Mouse (Mus musculus) hematopoietic stem cell, adult 5-6 weeks (primary cell): Measurements from ENCODE around the gene Cbfa2t3. TPM values are rescaled to one million over a fixed set of nuclear protein-coding genes. Genes with fewer than 3 reads are reported as not detected.

Experiments
- ATAC-seq, 2 experiments: fragments of 125-278 bp in 1 of 2; replicated peaks in 1 of 2; 2 replicates each; pipeline ENCODE4 v1.8.0; 2016 to 2017; ENCODE audit warnings: inconsistent platforms in 2 of 2, mild to moderate bottlenecking in 2 of 2, moderate number of reproducible peaks in 2 of 2, low read depth in 1 of 2, moderate TSS enrichment in 1 of 2; ENCODE audit not compliant: low FRiP score in 2 of 2, poor library complexity in 2 of 2, severe bottlenecking in 2 of 2, insufficient read depth in 1 of 2, low TSS enrichment in 1 of 2
- total RNA-seq: library from RNA; stranded (forward); fragments of 172-1452, 232-1000 nt; gene quantifications from 2 replicates; pipeline ENCODE4 v1.2.3, GENCODE M21; 2017

The Cbfa2t3 gene
- total RNA-seq, 1 experiment from 2014 or later = 20.5 TPM

DNA sequence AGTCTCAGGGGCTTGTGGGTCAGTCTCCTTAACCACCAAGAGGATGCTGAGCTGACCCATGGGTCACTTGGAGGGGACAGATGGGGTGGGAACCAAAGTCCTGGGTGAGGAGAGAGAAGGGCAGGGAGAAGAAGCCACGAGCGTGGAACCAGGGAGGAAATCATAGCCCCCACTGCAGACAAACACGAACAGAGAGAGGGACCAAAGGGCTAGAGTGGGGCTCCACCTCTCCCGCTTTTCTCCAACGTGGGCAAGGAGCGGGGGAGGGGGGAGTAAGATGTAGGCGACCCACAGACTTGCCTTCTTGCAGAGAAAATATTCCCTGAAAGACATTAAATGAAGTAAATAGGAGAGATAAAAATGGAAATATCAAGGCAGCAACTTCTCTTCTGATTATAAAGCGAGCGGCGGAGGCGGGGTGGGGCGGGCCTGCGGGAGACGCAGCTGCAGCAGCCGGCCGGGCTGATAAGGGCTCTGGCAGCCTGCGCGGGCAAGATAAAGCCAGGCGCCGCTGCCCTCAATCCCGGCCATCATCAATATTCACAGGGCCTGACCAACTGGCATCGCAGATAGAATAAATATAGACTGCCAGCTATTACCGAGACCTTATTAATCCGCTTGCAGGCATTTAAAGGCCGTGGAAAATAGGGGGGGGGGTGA is 21.3 kb upstream of the Cbfa2t3 start:
- peak; percentile 33 to 50; a peak in 3 of 4 replicates for ATAC-seq

DNA sequence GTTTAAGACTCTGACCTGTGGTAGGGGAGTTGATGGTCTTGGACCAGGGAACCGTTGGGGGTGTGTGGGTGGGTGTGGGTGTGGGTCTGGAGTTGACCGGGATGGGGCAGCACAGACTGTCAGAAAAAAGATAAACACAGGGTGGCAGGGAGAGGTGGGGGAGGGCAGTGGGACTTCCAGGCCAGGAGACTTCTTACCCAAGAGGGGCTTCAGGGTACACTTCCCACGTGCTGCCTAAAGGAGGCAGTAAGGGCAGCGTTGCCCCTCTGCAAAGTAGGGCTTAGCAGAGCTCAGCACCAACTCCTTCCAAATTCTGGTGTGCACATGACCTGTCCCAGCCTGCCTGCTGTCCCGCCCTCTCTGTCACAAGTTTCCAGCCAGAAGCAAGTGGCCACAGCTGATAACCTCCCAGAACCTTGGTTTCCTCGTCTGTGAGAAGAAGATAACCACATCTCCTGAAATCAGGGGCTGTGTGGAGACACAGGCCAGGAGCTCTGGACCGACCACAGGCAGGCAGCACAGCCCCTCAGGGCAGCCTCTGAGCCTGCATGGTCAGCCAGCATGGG is 20.7 kb upstream of the Cbfa2t3 start:
- peak; percentile 79 to 80 for ATAC-seq

DNA sequence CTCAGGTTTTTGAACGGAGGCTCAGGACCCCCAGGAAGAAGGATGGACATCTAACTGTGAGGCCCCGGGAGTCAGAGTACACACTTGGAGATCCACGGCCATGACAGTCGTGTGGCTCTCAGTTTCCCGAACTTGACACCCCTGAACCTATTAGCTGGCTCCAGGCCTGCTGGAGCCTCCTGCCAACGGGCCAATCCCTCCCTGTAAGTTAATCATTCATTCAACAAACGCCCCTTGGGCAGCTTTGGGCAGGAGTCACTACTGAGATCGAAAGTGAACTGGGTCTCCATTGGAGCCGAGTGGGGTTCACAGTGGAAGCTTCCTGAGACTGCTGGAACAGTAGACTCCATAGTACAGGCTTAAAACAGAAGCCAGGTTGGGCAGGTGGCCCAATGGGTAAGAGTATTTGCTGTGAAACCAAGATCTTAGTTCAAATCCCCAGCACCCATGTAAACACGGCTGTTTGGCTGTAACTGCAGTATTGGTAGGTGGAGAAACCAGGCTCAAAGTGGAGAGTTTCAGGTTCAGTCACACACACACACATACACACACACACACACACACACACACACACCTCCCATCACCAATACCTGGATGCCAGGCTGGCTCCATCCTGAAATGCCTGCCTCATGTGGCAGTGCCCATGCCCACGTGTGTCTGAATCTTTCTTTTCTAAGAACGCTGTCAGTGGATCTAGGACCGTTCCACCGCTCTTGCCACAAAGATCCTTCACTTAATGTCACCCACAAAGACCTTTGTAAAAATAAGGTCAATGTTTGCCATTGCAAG is 20.0 kb upstream of the Cbfa2t3 start:
- no peak for ATAC-seq

DNA sequence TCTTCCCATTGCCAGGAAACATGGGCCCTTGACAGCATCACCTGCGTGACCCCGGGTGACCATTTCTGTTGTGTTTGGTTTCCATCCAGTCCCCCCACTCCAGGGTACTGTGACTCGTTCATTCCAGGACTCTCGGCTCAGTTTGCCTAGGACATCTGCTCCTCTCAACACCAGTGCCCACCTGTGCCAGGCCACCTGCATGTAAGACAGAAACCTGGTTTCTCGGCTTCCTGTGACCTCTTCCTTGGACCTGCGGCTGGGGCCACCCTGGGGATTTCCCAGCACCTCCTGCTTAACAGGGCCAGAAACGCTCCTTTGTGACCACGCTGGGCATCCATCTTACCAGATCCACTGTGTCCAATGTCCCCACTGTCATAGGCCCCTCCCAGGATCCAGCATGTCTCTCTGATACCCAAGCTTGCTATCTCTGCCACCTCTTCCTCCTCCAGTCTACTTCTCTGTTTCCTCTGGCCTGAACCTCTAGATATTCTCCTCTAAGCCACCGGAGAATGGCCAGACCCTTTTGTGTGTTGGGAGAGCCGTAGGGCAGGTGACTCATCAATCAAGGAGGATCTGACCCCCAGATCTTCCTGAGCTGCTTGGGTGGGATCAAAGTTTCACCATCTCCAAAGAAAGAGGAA is 19.1 kb upstream of the Cbfa2t3 start:
- ATAC-seq = no peak

DNA sequence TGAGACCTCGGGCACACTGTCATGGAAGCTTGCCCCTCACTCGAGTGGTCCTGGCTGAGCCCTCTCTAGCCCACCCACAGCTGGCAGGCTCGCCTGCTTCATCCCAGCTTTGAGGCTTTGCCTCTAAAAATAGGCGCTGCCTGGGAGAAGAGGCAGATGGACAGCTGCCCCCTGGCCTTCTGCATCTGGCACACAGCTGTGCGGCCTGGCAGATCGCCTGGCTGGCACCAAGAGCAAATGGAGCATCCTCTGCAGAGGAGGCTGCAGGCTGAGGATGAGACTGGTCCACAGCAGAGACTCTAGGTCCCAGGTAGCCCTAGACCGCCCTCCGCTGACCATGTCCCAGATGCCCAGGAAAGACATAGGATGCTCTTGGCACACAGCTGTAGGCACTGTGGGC is 17.7 kb upstream of the Cbfa2t3 start:
- no peak for ATAC-seq

GRCm38 (mm10) chr8:122713157-122713518 is 14.2 kb upstream of the Cbfa2t3 start:
- ATAC-seq = no peak

DNA sequence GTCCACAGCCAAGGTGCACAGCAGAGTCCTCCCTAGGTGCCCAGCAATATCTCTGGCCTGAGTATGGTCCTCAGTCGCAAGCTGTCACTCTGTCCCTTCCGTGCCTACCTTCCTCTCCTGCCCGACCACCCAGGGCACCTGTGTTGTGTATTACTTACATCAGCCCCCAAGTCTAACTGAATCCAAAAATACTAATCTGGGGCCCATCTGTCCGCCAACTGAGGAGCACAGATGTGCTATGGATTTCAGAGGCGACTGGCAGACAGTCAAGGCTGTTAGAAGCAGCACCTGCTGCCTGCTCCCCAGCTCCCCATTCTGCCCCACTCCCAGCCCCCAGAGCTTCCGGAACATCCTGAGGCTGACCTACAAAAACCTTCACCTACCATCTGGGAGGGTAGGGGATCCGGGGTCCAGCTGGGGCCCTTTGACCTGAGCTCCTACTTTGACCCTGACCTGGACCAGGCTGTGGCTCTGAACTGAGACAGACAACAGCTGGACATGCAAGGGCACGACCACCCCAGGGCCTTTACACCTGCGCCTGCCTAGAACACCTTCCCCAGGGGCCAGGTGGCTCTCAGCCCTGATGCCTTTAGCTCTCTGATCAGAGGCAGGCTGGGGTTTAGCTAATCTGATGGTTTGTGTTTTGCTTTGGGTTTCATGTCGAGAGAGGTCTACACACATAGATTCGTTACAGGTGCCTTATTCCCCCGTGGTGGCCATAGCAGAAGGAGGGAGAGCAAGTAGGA is 13.7 kb upstream of the Cbfa2t3 start:
- ATAC-seq = no peak

DNA sequence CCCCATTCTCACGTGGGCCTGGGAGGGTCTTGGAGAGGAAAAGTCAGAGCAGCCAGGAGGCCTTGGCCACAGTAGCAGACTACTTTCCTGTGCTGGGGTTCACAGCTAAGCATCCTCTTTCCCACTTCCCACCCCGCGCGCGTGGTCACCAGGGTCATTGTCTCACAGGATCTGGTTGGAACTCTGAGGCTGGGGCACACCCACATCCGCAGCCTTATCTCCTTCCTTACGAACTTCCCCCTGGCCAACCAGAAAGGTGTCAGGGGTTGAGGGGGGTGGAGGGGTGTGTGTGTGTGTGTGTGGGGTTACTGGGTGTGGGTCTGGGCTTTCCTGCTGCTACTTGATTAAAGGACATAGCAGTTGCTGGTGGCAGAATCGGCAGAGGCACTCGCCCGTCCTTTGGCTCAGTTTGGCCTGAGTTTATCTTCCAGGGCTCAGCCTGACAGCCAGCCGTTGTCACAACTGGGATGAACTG is 13.0 kb upstream of the Cbfa2t3 start:
- peak; percentile 72 to 73 for ATAC-seq

DNA sequence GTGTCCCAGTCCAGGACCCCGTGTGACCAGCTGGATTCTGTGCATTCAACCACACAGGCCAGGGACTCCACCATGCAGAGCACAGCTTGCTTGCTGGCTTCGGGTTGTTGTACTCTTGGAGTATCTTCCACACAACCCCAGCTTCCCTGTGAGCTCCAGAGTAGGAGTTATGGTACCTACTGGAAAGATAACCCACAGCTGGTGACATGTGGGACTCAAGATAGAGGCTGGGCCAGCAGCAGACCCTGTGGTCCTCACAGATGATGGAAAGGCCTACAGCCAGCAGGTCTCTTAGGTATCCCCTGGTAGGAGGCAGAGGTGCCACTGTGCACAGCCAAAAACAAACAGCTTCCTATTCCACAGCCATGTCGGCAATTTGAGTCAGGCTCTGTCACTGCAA is 12.6 kb upstream of the Cbfa2t3 start:
- ATAC-seq = no peak

DNA sequence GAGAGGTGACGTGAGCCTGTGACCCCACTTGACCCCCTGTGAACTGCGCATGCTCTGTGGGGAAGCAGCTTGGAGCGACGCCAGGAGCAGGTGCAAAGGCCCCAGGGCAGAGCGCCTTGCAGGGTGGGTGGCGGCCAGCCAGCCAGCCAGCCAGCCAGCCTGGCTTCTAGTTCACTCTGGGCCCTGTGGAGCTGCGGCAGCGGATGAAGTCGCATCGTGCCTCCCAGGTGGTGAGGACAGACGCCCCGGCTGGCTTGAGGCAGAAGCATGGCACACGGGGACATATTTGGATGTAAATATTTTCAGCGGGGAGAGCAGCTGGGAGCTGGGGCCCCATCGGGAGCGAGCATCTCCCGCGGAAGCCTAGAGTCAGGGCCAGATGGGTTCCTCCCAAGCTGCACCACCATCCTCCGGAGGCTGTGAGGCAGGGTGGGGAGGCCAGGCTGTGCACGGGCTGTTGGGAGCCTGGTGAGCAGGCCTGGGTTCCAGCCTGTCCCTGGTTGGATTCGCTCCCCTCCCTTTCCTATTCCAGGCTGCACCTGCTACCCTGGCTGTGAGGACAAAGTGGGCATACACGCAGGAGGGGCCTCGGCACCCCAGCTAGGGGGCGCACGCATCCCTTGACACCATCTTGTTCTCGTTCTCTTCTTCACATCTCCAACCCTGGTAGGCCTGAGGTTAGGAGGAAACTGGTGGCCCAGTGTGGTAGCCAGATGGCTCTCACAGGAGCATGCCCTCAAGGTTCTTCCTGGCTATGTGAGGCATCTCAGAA is 10.6 kb upstream of the Cbfa2t3 start:
- no peak for ATAC-seq

- ATAC-seq = no peak
Measured at GRCm38 (mm10) chr8:122707184-122707583, 8.3 kb upstream of the Cbfa2t3 start.

DNA sequence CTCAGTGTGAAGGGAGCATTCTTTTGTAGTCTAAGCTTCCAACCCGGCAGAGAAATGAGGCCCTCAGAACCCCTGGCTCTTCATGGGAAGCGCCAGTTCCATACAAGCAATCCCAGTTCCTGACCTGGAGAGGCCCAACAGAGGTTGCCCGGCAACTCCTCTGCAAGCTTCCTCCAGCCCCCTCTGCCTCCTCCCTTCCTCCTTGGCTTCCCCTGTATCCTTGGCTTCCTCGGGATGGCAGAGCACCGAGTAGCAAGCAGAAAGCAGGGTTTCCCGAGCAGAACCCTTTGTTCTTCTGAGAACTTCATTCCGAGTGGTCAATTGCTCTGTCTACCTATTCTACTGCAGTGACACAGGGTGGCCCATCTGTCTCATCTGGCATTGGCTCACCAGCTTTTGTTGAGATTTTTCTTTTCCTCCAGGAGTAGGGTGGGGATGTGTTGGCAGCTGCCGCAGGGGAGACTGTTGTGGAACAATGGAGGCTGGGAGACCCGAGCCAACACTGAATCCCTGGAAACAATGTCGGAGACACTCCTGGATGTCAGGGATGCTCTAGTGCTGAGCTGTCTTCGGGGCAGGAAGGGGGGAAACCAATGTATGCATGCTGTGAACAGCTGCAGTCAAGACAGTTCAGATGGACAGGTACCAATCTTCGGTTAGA is 7.1 kb upstream of the Cbfa2t3 start:
- no peak for ATAC-seq

DNA sequence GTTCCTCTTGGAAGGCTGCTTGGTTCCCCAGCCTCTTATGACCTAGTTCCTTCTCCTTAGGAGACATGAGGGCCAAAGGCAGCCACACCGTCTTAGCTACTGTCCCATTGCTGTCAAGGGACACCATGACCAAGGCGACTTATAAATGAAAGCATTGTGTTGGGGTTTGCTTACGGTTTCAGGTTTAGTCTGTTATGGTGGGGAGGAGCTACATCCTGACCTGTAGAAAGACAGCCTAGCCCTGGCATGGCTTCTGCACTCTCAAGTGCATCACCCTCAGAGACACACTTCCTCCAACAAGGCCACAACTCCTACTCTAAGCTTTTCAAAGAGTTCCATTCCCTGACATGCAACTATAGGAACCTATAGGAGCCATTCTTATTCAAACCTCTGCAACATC is 5.7 kb upstream of the Cbfa2t3 start:
- ATAC-seq = no peak

- no peak for ATAC-seq
Measured at GRCm38 (mm10) chr8:122702957-122703356, 4.0 kb upstream of the Cbfa2t3 start.

DNA sequence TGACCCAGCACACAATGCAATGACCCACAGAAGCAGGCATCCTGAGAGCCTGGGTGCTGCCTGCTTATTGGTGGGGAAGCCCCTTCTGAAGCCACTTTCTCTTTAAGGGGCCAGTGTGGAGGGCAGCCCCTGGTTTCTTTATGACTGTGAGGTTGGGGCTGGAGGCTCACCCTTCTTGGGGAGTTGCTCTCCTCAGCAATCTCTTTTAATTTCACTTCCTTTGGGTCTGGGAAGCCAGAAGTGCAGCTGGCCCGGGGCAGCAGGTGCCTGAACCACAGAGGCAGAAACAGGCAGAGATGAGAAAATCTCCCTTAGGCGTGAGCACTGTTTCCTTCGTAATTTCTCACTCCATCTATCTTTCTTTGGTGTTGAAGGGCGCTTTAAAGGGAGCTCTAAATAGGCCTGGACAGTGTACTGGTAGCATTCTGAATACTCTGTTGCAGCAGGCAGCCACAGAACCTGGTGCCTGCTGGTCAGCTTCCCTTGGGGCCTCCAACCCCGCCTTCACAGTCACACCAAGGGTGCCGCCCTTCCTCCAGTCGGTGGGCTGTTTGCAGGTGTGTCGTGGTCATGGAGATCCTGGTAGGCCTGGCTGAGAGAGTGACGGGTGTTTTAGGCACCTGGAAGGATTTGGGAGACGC is 3.5 kb upstream of the Cbfa2t3 start:
- peak; percentile 2 to 3; a peak in 1 of 4 replicates for ATAC-seq
